Mouse (Mus musculus) granulocyte monocyte progenitor cell, adult 5-6 weeks (primary cell): ENCODE data around the gene Ppm1h. TPM values are rescaled to one million over a fixed set of nuclear protein-coding genes. Genes with fewer than 3 reads are reported as not detected.
A peak's percentile ranks its signal among the peaks of the same experiment; 100 is the strongest.

Experiments
- ATAC-seq: replicated peaks from 2 replicates; pipeline ENCODE4 v1.8.0; 2016; ENCODE audit warnings: mild to moderate bottlenecking, moderate TSS enrichment, inconsistent platforms; ENCODE audit not compliant: poor library complexity, severe bottlenecking
- total RNA-seq, 2 experiments: library from RNA; stranded (forward) in 1 of 2; stranded (reverse) in 1 of 2; fragments of 200-712, 200-1000 nt in 1 of 2; fragments of >200 nt in 1 of 2; fragmentation: Nextera tagmentation in 1 of 2; gene quantifications; 2 replicates each; pipeline ENCODE4 v1.2.3; 2014 to 2017

The Ppm1h gene
- total RNA-seq, 2 experiments from 2014 or later, result 25.0 to 37.0 TPM

- ATAC-seq, result no peak
These were observed 166.9 kb downstream of the Ppm1h start for GRCm38 (mm10) chr10:122845471-122845870.

- ATAC-seq, result no peak
These were observed 167.9 kb downstream of the Ppm1h start for GRCm38 (mm10) chr10:122846476-122846875.

GRCm38 (mm10) chr10:122848020-122848457, 169.5 kb downstream of the Ppm1h start:
- ATAC-seq, result peak; percentile 61

GRCm38 (mm10) chr10:122851267-122852160, 173.0 kb downstream of the Ppm1h start:
- ATAC-seq, result no peak

- no peak for ATAC-seq
These were observed 176.0 kb downstream of the Ppm1h start for GRCm38 (mm10) chr10:122854571-122854970.

GRCm38 (mm10) chr10:122855149-122855548, 176.6 kb downstream of the Ppm1h start:
- ATAC-seq, result no peak

- no peak for ATAC-seq
These were observed 177.6 kb downstream of the Ppm1h start for GRCm38 (mm10) chr10:122856040-122856764.

- ATAC-seq, result no peak
These were observed 178.6 kb downstream of the Ppm1h start for GRCm38 (mm10) chr10:122857155-122857554.

- no peak for ATAC-seq
These were observed 180.5 kb downstream of the Ppm1h start for GRCm38 (mm10) chr10:122858904-122859641.

- ATAC-seq, result no peak
These were observed 181.1 kb downstream of the Ppm1h start for GRCm38 (mm10) chr10:122859642-122859997.

GRCm38 (mm10) chr10:122860076-122860475, 181.5 kb downstream of the Ppm1h start:
- ATAC-seq, result no peak

- ATAC-seq, result no peak
These were observed 183.3 kb downstream of the Ppm1h start for GRCm38 (mm10) chr10:122861696-122862385.

- ATAC-seq, result no peak
These were observed 183.9 kb downstream of the Ppm1h start for GRCm38 (mm10) chr10:122862386-122863023.

- no peak for ATAC-seq
These were observed 191.4 kb downstream of the Ppm1h start for GRCm38 (mm10) chr10:122869865-122870503.

- ATAC-seq, result no peak
These were observed 192.4 kb downstream of the Ppm1h start for GRCm38 (mm10) chr10:122870848-122871494.

- no peak for ATAC-seq
These were observed 194.2 kb downstream of the Ppm1h start for GRCm38 (mm10) chr10:122872720-122873119.

- ATAC-seq, result no peak
These were observed 198.4 kb downstream of the Ppm1h start for GRCm38 (mm10) chr10:122876964-122877363.

GRCm38 (mm10) chr10:122877436-122877835, 198.9 kb downstream of the Ppm1h start:
- no peak for ATAC-seq

- no peak for ATAC-seq
These were observed 202.9 kb downstream of the Ppm1h start for GRCm38 (mm10) chr10:122881456-122881855.
